ENCODE assay signal across 17 mouse cellular contexts in genomic region chr6:128095131-128095530, GRCm38 (mm10). TPM values are rescaled to one million over a fixed set of nuclear protein-coding genes. Genes with fewer than 3 reads are reported as not detected.
DNase-seq lines count a peak whose midpoint lies in the region; ATAC-seq lines count a peak whose summit lies in the region.
"Had no signal": no experiment of that assay in that cellular context is flagged by ENCODE, and none has a peak within 500 bp of the region (broad histone marks: within the 10 kb centered on the region; RNA-seq: fewer than 3 reads in every experiment).

No protein-coding gene starts in this region.

- 85% methylated on average over 10 of the region's 10 CpGs for WGBS in forebrain, embryonic 14.5 days
- 86% methylated on average over 10 of the region's 10 CpGs for WGBS in forebrain, embryonic 13.5 days

- H3K27ac ChIP-seq in forebrain, embryonic 14.5 days (ENCODE audit: low read depth, low read length), result no peak overlapping the region
- no peak overlapping the region for H3K27ac ChIP-seq in forebrain, embryonic 13.5 days
- H3K27ac ChIP-seq: embryonic facial prominence, embryonic 13.5 days; midbrain, embryonic 12.5 days had no signal

- no peak for ATAC-seq in forebrain, embryonic 14.5 days
- no peak for ATAC-seq in forebrain, embryonic 13.5 days
- ATAC-seq: inflammation-experienced regulatory T-cells, adult 6 months; Patski had no signal

- peak; percentile 53 for DNase-seq in forebrain, embryonic 14.5 days (ENCODE audit: low spot score)
- DNase-seq in layer of hippocampus, adult 11-12 months (ENCODE audit: low spot score), result peak; percentile 53
- no peak for DNase-seq in layer of hippocampus, postnatal 36 days
- DNase-seq in cerebellum, adult 9-10 months, result peak; percentile 72
- DNase-seq in right cerebral cortex, postnatal 10 days (ENCODE audit: low spot score in 2 of 2), result peak; percentile 67 to 68
- DNase-seq in adrenal gland, postnatal 14 days, result no peak
- DNase-seq in neural tube, embryonic 10.5 days (ENCODE audit: extremely low spot score, low spot score), result no peak
- DNase-seq: gastrocnemius, postnatal 14 days; heart, postnatal 36 days; thymus, adult 18-20 months had no signal

- H3K27me3 ChIP-seq in forebrain, embryonic 14.5 days (replicated peaks; ENCODE audit: control insufficient read depth, insufficient read depth, low read length), result no peaks in the 10 kb centered on the region
- H3K27me3 ChIP-seq in forebrain, embryonic 13.5 days, result no peaks in the 10 kb centered on the region
- H3K27me3 ChIP-seq: embryonic facial prominence, embryonic 13.5 days; midbrain, embryonic 12.5 days; Patski had no signal

- H3K4me2 ChIP-seq in forebrain, embryonic 14.5 days (ENCODE audit: low read length), result no peak overlapping the region
- H3K4me2 ChIP-seq in forebrain, embryonic 13.5 days, result no peak overlapping the region
- H3K4me2 ChIP-seq: embryonic facial prominence, embryonic 13.5 days; heart, embryonic 11.5 days; midbrain, embryonic 12.5 days had no signal

- H3K9ac ChIP-seq in forebrain, embryonic 14.5 days (ENCODE audit: low read length), result no peak overlapping the region
- no peak overlapping the region for H3K9ac ChIP-seq in forebrain, embryonic 13.5 days
- H3K9ac ChIP-seq: embryonic facial prominence, embryonic 13.5 days; midbrain, embryonic 12.5 days had no signal

- H3K4me3 ChIP-seq in forebrain, embryonic 14.5 days (ENCODE audit: low read depth, low read length), result no peak overlapping the region
- no peak overlapping the region for H3K4me3 ChIP-seq in forebrain, embryonic 13.5 days
- H3K4me3 ChIP-seq: embryonic facial prominence, embryonic 13.5 days; midbrain, embryonic 12.5 days; myocyte had no signal

- H3K4me1 ChIP-seq in forebrain, embryonic 14.5 days (ENCODE audit: control insufficient read depth, insufficient read depth, low read length), result peaks cover 5% of the 10 kb centered on the region; the same call in 1 of the 2 replicates
- H3K4me1 ChIP-seq in forebrain, embryonic 13.5 days, result peaks cover 21% of the 10 kb centered on the region

- H3K9me3 ChIP-seq in forebrain, embryonic 14.5 days (replicated peaks; ENCODE audit: control insufficient read depth, low read length), result no peaks in the 10 kb centered on the region
- H3K9me3 ChIP-seq in forebrain, embryonic 13.5 days (replicated peaks), result no peaks in the 10 kb centered on the region
- H3K9me3 ChIP-seq: embryonic facial prominence, embryonic 13.5 days; midbrain, embryonic 12.5 days had no signal

- H3K36me3 ChIP-seq in forebrain, embryonic 14.5 days (ENCODE audit: control insufficient read depth, insufficient read depth, low read length), result no peaks in the 10 kb centered on the region
- H3K36me3 ChIP-seq in forebrain, embryonic 13.5 days (ENCODE audit: poor library complexity, severe bottlenecking), result no peaks in the 10 kb centered on the region
- H3K36me3 ChIP-seq: embryonic facial prominence, embryonic 13.5 days; midbrain, embryonic 12.5 days had no signal

RNA-seq across cellular contexts. Expression of gene Tspan9, which starts 48.3 kb away (rescaled TPM):
- 23.0 and 36.2 TPM in 2 replicates for polyA plus RNA-seq in forebrain, embryonic 14.5 days (2014; fragmentation: Nextera tagmentation; extraction: Ambion mirVana)
- polyA plus RNA-seq in forebrain, embryonic 13.5 days (2015; fragmentation: Nextera tagmentation; extraction: Ambion mirVana), result 20.6 and 30.4 TPM in 2 replicates
- 10 to 100 TPM; 52.5 to 52.8 TPM for total RNA-seq in layer of hippocampus, postnatal 36 days (2021)
- total RNA-seq in adrenal gland, postnatal 14 days (2021), result 53.9 and 59.0 TPM in 2 replicates

Comparison
In these comparisons a context has a peak if more than half of its experiments do, and no peak if none do; other contexts are left out.
1. DNase-seq: peak in forebrain, embryonic 14.5 days (single experiment), layer of hippocampus, adult 11-12 months (single experiment), cerebellum, adult 9-10 months (single experiment) and right cerebral cortex, postnatal 10 days (2 of 2); none in layer of hippocampus, postnatal 36 days (0 of 2), adrenal gland, postnatal 14 days (single experiment) and neural tube, embryonic 10.5 days (single experiment).